Mouse (Mus musculus) cortical plate, adult 2 months (tissue): Measurements from ENCODE around the gene Necab2. TPM values are rescaled to one million over a fixed set of nuclear protein-coding genes. Genes with fewer than 3 reads are reported as not detected.

Source experiments
- H3K27ac ChIP-seq: fragments of 200-500 bp; 2 replicates; pipeline ENCODE4 v1.5.1; 2012; ENCODE audit warnings: low read length, control low read depth, inconsistent platforms; ENCODE audit not compliant: insufficient read depth
- H3K4me1 ChIP-seq: fragments of 200-500 bp; 2 replicates; pipeline ENCODE4 v1.6.1; 2011; ENCODE audit warnings: low read length; ENCODE audit not compliant: control insufficient read depth, insufficient read depth
- H3K4me3 ChIP-seq: fragments of 200-500 bp; 2 replicates; pipeline ENCODE4 v1.5.1; 2011; ENCODE audit warnings: mild to moderate bottlenecking, low read length, control low read depth; ENCODE audit not compliant: insufficient read depth
- CTCF ChIP-seq: fragments of 200-500 bp; IDR thresholded peaks from 2 replicates; pipeline ENCODE4 v1.5.1; 2011; ENCODE audit warnings: mild to moderate bottlenecking, control low read depth, low read length; ENCODE audit not compliant: insufficient read depth; ENCODE audit errors: extremely low read depth
- POLR2A ChIP-seq: fragments of 200-500 bp; IDR thresholded peaks from 2 replicates; pipeline ENCODE4 v1.6.1; 2011; ENCODE audit warnings: mild to moderate bottlenecking, low read length, control low read depth; ENCODE audit not compliant: insufficient read depth; ENCODE audit errors: extremely low read depth
- polyA plus RNA-seq: library from polyadenylated mRNA; depleted of rRNA; stranded (reverse); fragments of >200 nt; gene quantifications from 2 replicates; pipeline ENCODE4 v1.2.3, GENCODE M21; 2012

Gene Necab2
- polyA plus RNA-seq, 1 experiment, result 48.3 TPM

DNA sequence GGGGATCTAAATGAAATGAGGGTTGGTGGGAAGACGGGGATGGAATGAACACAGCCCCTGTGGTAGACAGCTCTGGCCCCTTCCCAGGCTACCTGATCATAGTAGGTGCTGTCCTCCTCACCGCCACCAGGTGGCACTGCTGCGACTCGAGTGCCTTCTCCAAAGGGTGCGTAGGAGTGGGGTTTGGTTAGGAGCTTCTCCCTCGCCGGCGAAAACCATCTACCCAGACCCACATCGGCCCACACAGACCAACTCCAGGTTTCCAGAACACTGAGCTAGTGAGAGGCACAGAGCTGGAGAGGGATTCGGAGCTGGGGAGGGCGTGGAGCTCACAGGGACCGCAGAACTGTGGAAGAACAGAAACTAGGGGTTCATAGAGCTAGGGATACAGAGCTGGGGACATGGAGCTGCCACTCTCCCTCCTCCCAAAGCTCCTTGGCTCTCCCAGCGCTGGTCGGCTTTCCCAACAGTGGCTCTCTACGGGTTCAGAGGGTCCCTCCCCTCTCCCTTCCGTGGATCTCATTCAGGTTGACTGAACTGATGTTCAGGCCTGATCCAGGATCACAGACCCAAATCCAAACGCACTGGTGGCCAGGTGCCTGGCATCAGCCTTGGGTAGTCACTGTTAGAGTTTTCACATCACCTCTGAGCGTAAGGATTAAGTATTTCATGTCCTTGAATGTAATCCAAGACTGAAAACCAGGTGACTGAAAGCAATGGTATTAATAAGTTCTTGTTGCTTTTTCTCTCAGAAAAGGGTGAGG lies 33.6 kb upstream of the Necab2 start:
- H3K4me3 ChIP-seq, result no peak overlapping the region
- no peak overlapping the region for H3K27ac ChIP-seq
- H3K4me1 ChIP-seq, result no peaks in the 10 kb centered on the region
- TF ChIP-seq POLR2A (no peak; the same call in 1 of the 2 replicates), CTCF (peak; percentile 92)

DNA sequence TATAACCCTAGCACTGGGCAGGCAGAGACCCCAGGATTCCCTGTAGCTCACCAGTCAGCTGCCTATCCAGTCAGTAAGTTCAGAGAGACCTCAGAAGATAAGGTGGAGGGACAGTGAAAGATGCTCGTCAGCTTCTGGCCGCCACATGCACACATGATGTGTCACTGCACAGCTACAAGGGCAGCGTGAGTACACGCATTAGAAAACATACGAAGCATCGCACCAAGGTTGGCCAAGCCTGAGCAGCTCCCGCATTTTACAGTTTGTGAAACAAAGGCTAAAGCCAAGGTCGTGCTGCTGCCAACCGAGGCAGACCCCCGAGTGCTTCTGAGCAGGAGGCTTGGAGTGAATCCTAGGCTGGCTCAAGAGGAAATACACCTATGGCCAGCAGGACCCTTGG lies 32.9 kb upstream of the Necab2 start:
- TF ChIP-seq POLR2A (no peak), CTCF (no peak)
- no peak overlapping the region for H3K4me3 ChIP-seq

DNA sequence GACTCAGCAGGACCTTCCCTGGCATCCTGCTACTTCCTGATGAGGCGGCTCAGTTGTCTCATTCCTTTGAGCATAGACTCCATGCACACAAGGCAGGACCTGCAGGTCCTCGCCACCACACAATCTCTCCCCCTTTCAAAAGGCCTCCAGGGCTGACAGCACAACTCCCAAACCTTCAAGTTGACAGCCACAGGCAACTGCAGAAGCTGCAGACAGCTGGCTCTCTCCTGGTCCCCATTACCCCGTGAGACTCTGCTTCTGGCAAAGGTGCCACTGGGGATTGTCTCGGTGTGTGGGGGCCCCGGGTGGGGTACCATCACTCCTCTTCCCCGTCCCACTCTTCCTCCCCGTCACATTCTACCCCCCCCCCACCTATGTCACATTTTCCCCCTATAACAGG lies 26.2 kb upstream of the Necab2 start:
- TF ChIP-seq CTCF (no peak), POLR2A (no peak)
- Histone ChIP-seq H3K4me1 (peaks cover 3% of the 10 kb centered on the region), H3K4me3 (no peak overlapping the region), H3K27ac (no peak overlapping the region)

More for the DNA sequence above, 32.9 kb upstream of the Necab2 start:
- H3K27ac ChIP-seq, result no peak overlapping the region
- H3K4me1 ChIP-seq, result no peaks in the 10 kb centered on the region

DNA sequence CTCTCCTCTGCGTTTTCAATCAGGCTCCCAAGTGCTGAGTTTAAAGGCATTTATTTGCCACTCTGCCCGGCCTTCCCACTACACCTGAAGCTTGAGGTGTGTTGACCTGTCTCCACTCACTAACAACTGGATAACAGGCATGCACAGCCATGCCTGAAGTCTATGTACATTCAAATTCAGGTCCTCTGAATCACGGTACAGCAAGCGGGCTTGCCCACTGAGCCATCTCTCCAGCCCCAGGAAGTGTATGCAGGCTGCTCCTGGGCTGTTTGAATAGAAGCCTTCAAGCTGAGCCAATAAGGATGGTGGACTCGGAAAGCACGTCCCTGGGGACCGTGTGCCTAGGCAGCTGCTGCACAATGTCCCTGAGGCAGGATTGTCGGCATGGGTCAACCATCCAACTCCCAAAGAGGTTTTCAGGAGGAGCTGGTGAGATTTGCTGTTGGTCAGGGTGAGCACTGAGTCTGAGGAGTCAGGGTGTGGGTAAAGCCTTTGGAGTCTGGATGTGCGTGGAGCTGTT lies 24.9 kb upstream of the Necab2 start:
- Histone ChIP-seq H3K4me3 (no peak overlapping the region), H3K27ac (no peak overlapping the region), H3K4me1 (peaks cover 3% of the 10 kb centered on the region)
- TF ChIP-seq CTCF, result no peak
- no peak for TF ChIP-seq POLR2A

DNA sequence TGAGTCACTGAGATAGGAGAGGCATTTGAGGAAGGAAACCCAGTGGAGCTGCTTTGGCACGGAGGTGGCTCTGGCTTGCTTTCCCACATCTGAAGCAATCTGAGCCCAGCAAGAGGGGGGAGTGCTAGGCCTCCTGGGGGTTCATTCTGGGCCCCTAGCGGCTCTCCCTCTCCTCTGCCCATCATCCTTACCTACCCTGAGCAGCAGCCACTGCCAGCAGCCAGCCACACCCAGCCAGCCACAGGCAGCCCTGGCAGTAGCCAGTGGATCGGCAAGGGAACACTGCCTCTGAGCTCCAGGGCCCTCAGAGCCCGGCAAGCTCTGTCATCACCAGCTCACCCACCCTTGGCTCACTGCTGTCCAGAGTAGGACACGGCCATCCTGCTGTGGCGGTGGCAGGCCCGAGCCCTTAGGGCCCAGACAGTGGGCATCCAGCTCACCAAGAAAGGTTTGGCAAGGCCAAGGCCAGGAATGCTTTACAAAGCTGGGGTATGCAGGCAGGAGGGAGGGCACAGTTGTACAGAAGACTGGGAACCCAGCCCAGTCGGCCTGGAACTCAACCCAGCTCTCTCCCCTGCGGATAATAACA lies 24.3 kb upstream of the Necab2 start:
- Histone ChIP-seq H3K4me3 (no peak overlapping the region), H3K27ac (peak overlapping the region; percentile 7; the same call in 1 of the 2 replicates), H3K4me1 (peaks cover 3% of the 10 kb centered on the region)
- no peak for TF ChIP-seq POLR2A

DNA sequence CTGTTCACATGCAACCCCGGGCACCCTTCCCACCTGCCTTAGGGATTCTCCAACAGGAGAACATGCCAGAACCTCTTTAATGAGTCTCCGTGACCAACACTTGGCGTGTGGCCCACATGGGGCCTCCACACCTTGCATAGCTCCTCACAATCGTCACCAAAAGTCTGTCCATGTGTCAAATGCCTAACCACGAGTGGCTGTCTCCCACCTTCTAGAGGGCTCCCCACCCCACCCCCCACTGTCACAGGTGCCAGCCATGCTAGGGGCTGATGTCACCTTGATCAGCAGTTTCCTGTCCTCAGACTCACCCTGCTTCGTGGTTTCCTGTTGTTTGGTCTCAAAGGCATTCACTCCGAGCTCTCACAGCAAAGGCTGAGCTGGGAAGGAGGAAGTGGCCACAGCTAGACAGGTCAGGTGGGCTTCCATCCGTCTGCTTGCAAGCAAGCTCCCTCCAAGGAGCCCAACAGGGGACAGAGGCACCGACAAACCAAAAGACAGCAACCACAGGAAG lies 22.8 kb upstream of the Necab2 start:
- Histone ChIP-seq H3K4me1 (peaks cover 3% of the 10 kb centered on the region), H3K27ac (no peak overlapping the region), H3K4me3 (no peak overlapping the region)
- TF ChIP-seq CTCF (no peak), POLR2A (no peak)

DNA sequence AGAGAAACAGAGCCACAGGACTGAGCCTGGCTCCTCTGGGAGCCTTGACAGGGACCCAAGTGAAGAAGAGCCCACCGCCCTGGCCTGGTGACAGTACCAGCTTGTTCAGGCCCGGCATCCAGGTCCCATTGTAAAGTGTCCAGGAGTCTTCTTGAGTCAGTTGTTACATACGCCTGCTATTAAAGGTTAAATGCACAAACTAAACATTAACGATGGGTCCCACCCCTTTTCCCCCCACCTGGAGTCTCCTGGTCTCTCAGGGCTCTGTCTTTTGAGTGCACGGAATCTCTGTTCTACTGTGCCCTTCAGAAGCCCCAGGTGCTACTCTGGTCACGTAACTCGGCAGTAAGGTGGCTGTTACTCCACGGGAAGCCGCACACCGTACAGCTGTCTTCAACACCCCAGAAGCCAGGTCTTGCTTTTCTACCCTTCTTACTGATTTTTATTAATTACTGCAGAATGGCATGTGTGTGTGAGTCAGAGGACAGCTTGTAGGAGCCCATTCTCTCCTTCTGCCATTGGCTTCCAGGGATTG lies 22.3 kb upstream of the Necab2 start:
- H3K27ac ChIP-seq, result no peak overlapping the region
- H3K4me1 ChIP-seq, result peaks cover 3% of the 10 kb centered on the region

DNA sequence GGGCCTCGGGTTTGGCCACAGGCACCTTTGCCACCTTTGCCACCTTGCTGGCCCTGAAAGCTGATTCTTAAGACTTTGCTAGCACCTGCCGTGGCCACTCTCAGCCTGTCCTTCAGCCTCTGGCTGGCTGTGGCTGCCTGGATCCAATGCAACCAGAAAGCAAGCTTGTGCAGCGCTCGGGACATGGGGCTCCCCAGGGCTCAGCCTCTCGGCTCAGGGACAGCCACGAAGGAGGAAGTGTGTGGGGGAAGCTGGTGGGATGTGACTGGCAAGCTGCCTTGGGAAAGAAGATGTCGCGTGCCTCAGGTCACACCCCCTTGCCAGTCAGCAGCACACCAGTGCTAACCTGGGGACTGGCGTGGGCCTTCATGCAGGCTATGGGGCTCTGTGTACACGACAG lies 21.8 kb upstream of the Necab2 start:
- H3K4me3 ChIP-seq, result no peak overlapping the region
- TF ChIP-seq POLR2A (no peak), CTCF (no peak)
- no peak overlapping the region for H3K27ac ChIP-seq
- H3K4me1 ChIP-seq, result peaks cover 3% of the 10 kb centered on the region

More for the DNA sequence above, 22.3 kb upstream of the Necab2 start:
- TF ChIP-seq POLR2A (no peak), CTCF (no peak)
- no peak overlapping the region for H3K4me3 ChIP-seq

DNA sequence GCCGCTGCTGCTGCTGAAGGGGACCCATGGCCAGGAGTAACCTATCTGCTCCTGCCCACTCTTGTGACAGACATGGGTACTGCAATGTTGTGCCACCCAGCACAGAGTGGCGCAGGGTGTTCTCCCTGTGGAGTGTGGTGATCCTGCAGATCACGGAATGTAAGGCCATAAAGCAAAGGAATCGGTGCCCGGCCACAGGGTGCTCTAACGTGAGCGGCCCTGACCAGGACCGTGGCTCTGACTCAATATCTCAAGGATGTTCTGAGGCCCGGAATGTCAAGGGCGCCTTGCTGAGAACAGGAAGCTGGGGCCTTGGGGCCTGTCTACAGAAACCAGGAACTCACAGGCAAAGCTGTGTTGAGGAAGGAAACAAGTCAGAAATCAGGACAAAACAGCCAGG lies 21.0 kb upstream of the Necab2 start:
- H3K27ac ChIP-seq, result no peak overlapping the region
- H3K4me1 ChIP-seq, result peaks cover 3% of the 10 kb centered on the region
- TF ChIP-seq POLR2A (no peak), CTCF (no peak)
- H3K4me3 ChIP-seq, result no peak overlapping the region

DNA sequence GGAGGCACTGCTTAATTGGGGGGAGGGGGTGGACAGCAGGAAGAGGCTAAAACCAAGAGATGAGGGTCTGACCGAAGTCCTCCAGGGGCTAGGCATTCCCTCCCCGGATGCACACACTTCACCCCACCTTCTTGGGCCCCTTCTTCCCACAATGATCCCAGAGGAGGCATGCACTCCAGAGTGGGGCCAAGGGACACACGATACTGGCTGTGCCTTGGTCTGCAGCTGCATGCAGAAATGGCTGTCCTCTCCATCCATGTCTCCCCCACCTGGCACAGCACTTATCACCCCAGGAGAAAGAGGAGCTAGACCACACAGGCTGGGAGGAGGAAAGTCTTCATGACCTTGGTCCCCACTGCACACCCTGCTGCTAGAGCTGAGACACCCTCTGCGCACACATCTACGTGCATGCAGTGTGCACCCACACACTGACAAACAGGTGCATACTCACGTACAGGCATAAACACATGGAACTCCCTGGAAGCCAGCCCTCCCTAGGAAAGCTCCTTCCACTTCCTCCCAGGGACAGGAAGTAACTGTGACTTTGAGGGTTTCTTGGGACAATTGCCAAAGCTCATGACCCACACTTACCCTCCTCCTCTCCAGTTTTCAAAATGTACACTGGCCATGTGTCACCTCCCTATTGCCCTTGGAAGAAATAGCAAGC lies 20.3 kb upstream of the Necab2 start:
- H3K4me3 ChIP-seq, result no peak overlapping the region
- TF ChIP-seq CTCF, result no peak
- TF ChIP-seq POLR2A, result no peak
- 0 out of 2 replicates have a peak overlapping the region, but pooled peaks have one; percentile 20 for H3K27ac ChIP-seq

More for the DNA sequence above, 20.3 kb upstream of the Necab2 start:
- H3K4me1 ChIP-seq, result peaks cover 3% of the 10 kb centered on the region
